Mouse (Mus musculus) ES-Bruce4 (cell line): ENCODE data around the gene Nxf2.

Experiments used
- CTCF ChIP-seq: IDR thresholded peaks from one replicate; pipeline ENCODE4 v1.8.1; 2011; ENCODE audit warnings: low read depth, low read length
- EP300 ChIP-seq: IDR thresholded peaks from 2 replicates; pipeline ENCODE4 v1.6.1; 2011; ENCODE audit warnings: low read depth, low read length; ENCODE audit not compliant: insufficient read depth
- POLR2A ChIP-seq: IDR thresholded peaks from one replicate; pipeline ENCODE4 v1.8.1; 2011; ENCODE audit warnings: low read length; ENCODE audit not compliant: insufficient read depth

DNA sequence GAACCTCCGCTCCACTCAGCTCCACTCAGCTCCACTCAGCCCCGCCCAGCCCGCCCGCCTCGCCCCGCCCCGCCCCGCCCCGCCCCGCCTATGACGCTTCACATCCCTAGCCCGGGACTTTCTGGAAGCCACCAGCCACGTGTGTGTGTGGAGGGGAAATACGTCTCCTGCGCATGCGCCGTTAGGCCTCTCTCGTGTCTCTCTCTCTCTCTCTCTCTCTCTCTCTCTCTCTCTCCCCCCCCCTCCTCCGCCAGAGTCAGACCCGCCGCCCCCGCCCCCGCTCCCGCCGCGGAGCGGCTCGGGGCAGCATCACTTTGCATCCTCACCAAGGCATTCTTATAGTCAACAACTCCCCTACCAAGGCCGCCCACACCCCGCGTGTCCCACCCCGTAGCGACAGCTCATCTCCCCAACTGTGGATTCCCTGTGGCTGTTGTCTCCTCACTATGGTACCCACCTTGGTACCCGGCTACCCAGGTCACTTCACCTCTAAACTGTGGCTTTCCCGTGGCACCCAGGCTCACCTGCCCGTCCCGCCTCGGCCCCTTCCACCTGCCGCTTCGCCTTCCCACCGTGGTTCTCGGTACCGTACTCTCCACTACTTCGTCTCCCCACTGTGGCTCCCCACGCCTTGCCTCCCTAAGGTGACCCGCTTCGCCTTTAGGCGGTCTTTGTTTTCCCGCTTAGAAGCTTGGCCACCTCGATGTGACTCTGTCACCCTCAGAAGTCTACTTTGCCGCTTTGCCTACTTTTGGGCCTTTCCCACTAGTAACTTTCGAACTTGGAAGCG is 1.1 kb downstream of the Nxf2 start:
- TF ChIP-seq CTCF (no peak), POLR2A (no peak), EP300 (no peak)
